Mouse (Mus musculus): ENCODE measurements around the gene Ankrd65. TPM values are rescaled to one million over a fixed set of nuclear protein-coding genes. Genes with fewer than 3 reads are reported as not detected.
"Not testable (repeated sequence)": the region's sequence is repeated elsewhere in the genome, so short reads cannot be mapped to it uniquely, and the experiment has no call there.

The Ankrd65 gene
- 0.10 and 0.13 TPM in 2 replicates for polyA plus RNA-seq (2015; fragmentation: Nextera tagmentation; extraction: Ambion mirVana)

- Histone ChIP-seq H3K27me3 (ENCODE audit: control insufficient read depth, insufficient read depth, low read length) (no peaks in the 10 kb centered on the region), H3K9ac (ENCODE audit: low read length) (no peak within 1 kb of the TSS; the same call in 1 of the 2 replicates), H3K9me3 (ENCODE audit: control insufficient read depth, low read length) (no peaks in the 10 kb centered on the region), H3K4me1 (replicated peaks; ENCODE audit: control insufficient read depth, insufficient read depth) (no peaks in the 10 kb centered on the region), H3K36me3 (ENCODE audit: control insufficient read depth, insufficient read depth, low read length) (no peaks in the 10 kb centered on the region), H3K27ac (replicated peaks) (peak within 1 kb of the TSS; percentile 65), H3K4me2 (replicated peaks; ENCODE audit: low read depth) (no peak within 1 kb of the TSS), H3K4me3 (ENCODE audit: low read depth, low read length) (no peak within 1 kb of the TSS)
- DNase-seq (ENCODE audit: low spot score) (no peak), ATAC-seq (ENCODE audit: low FRiP score, low TSS enrichment) (no peak)
- WGBS = 68% methylated on average over 3 of the region's 3 CpGs
- TF ChIP-seq CTCF (IDR thresholded peaks at IDR 0.05; ENCODE audit: low read depth) (no peak), EP300 (optimal IDR thresholded peaks at IDR 0.05) (no peak)
Observed at GRCm38 (mm10) chr4:155790021-155790489, at the start of gene Ankrd65. TSS of gene Ankrd65 (plus strand) at chr4:155790439.

GRCm38 (mm10) chr4:155740681-155741080 is 49.6 kb upstream of the Ankrd65 start:
- DNase-seq (ENCODE audit: low spot score); H3K4me2 ChIP-seq (replicated peaks; ENCODE audit: low read depth); H3K27me3 ChIP-seq (ENCODE audit: control insufficient read depth, insufficient read depth, low read length); ATAC-seq (ENCODE audit: low FRiP score, low TSS enrichment); H3K4me1 ChIP-seq (replicated peaks; ENCODE audit: control insufficient read depth, insufficient read depth); H3K4me3 ChIP-seq (ENCODE audit: low read depth, low read length); H3K27ac ChIP-seq (replicated peaks); H3K9ac ChIP-seq (ENCODE audit: low read length); H3K9me3 ChIP-seq (ENCODE audit: control insufficient read depth, low read length); H3K36me3 ChIP-seq (ENCODE audit: control insufficient read depth, insufficient read depth, low read length): not testable (repeated sequence)
- 90% methylated on average over 10 of the region's 10 CpGs for WGBS

GRCm38 (mm10) chr4:155742684-155743083 is 47.6 kb upstream of the Ankrd65 start:
- H3K27ac ChIP-seq (replicated peaks) = no peak overlapping the region
- ATAC-seq (ENCODE audit: low FRiP score, low TSS enrichment) (no peak), DNase-seq (ENCODE audit: low spot score) (no peak)
- H3K36me3 ChIP-seq (ENCODE audit: control insufficient read depth, insufficient read depth, low read length) = peaks cover 15% of the 10 kb centered on the region
- H3K27me3 ChIP-seq (ENCODE audit: control insufficient read depth, insufficient read depth, low read length) = no peaks in the 10 kb centered on the region
- H3K9me3 ChIP-seq (ENCODE audit: control insufficient read depth, low read length) = no peaks in the 10 kb centered on the region
- H3K4me1 ChIP-seq (replicated peaks; ENCODE audit: control insufficient read depth, insufficient read depth) = no peaks in the 10 kb centered on the region
- no peak overlapping the region for H3K4me3 ChIP-seq (ENCODE audit: low read depth, low read length)
- H3K9ac ChIP-seq (ENCODE audit: low read length) = no peak overlapping the region
- TF ChIP-seq EP300 (optimal IDR thresholded peaks at IDR 0.05) (no peak), CTCF (IDR thresholded peaks at IDR 0.05; ENCODE audit: low read depth) (no peak)
- H3K4me2 ChIP-seq (replicated peaks; ENCODE audit: low read depth) = no peak overlapping the region
- 88% methylated on average over 5 of the region's 5 CpGs for WGBS

- Histone ChIP-seq H3K9me3 (ENCODE audit: control insufficient read depth, low read length) (no peaks in the 10 kb centered on the region), H3K4me1 (replicated peaks; ENCODE audit: control insufficient read depth, insufficient read depth) (no peaks in the 10 kb centered on the region), H3K27ac (replicated peaks) (no peak overlapping the region), H3K36me3 (ENCODE audit: control insufficient read depth, insufficient read depth, low read length) (peaks cover 21% of the 10 kb centered on the region), H3K9ac (ENCODE audit: low read length) (no peak overlapping the region), H3K4me2 (replicated peaks; ENCODE audit: low read depth) (no peak overlapping the region), H3K27me3 (ENCODE audit: control insufficient read depth, insufficient read depth, low read length) (no peaks in the 10 kb centered on the region), H3K4me3 (ENCODE audit: low read depth, low read length) (no peak overlapping the region)
- ATAC-seq (ENCODE audit: low FRiP score, low TSS enrichment) (no peak), DNase-seq (ENCODE audit: low spot score) (no peak)
- WGBS = 91% methylated on average over 8 of the region's 8 CpGs
- TF ChIP-seq CTCF (IDR thresholded peaks at IDR 0.05; ENCODE audit: low read depth) = no peak
- no peak for TF ChIP-seq EP300 (optimal IDR thresholded peaks at IDR 0.05)
Observed at GRCm38 (mm10) chr4:155744474-155744873, 45.8 kb upstream of the Ankrd65 start.

- 88% methylated on average over 5 of the region's 5 CpGs for WGBS
- DNase-seq (ENCODE audit: low spot score) (no peak), ATAC-seq (ENCODE audit: low FRiP score, low TSS enrichment) (no peak)
- peaks cover 23% of the 10 kb centered on the region for H3K36me3 ChIP-seq (ENCODE audit: control insufficient read depth, insufficient read depth, low read length)
- no peaks in the 10 kb centered on the region for H3K4me1 ChIP-seq (replicated peaks; ENCODE audit: control insufficient read depth, insufficient read depth)
- no peak for TF ChIP-seq CTCF (IDR thresholded peaks at IDR 0.05; ENCODE audit: low read depth)
- no peak overlapping the region for H3K4me2 ChIP-seq (replicated peaks; ENCODE audit: low read depth)
- no peak overlapping the region for H3K9ac ChIP-seq (ENCODE audit: low read length)
- no peaks in the 10 kb centered on the region for H3K27me3 ChIP-seq (ENCODE audit: control insufficient read depth, insufficient read depth, low read length)
- no peak overlapping the region for H3K4me3 ChIP-seq (ENCODE audit: low read depth, low read length)
- H3K27ac ChIP-seq (replicated peaks) = no peak overlapping the region
- no peaks in the 10 kb centered on the region for H3K9me3 ChIP-seq (ENCODE audit: control insufficient read depth, low read length)
Observed at GRCm38 (mm10) chr4:155745136-155745535, 45.1 kb upstream of the Ankrd65 start.

GRCm38 (mm10) chr4:155746036-155746548 is 44.1 kb upstream of the Ankrd65 start:
- Histone ChIP-seq H3K27me3 (ENCODE audit: control insufficient read depth, insufficient read depth, low read length) (no peaks in the 10 kb centered on the region), H3K4me1 (replicated peaks; ENCODE audit: control insufficient read depth, insufficient read depth) (no peaks in the 10 kb centered on the region), H3K4me3 (ENCODE audit: low read depth, low read length) (no peak overlapping the region), H3K9me3 (ENCODE audit: control insufficient read depth, low read length) (no peaks in the 10 kb centered on the region), H3K9ac (ENCODE audit: low read length) (no peak overlapping the region), H3K27ac (replicated peaks) (no peak overlapping the region), H3K36me3 (ENCODE audit: control insufficient read depth, insufficient read depth, low read length) (peaks cover 27% of the 10 kb centered on the region), H3K4me2 (replicated peaks; ENCODE audit: low read depth) (no peak overlapping the region)
- no peak for ATAC-seq (ENCODE audit: low FRiP score, low TSS enrichment)
- DNase-seq (ENCODE audit: low spot score) = no peak
- WGBS = 83% methylated on average over 8 of the region's 8 CpGs
- no peak for TF ChIP-seq CTCF (IDR thresholded peaks at IDR 0.05; ENCODE audit: low read depth)
- TF ChIP-seq EP300 (optimal IDR thresholded peaks at IDR 0.05) = no peak

Measured in stomach, postnatal 0 days (tissue).